Comparison of ENCODE assay signal across 18 mouse cellular contexts in genomic region chr2:135963089-135963488, GRCm38 (mm10).
"Had no signal": no experiment of that assay in that cellular context is flagged by ENCODE, and none has a peak within 500 bp of the region (broad histone marks: within the 10 kb centered on the region; RNA-seq: fewer than 3 reads in every experiment).

No protein-coding gene starts in this region.

- H3K4me2 ChIP-seq: lung, embryonic 14.5 days; midbrain, embryonic 12.5 days; neural tube, embryonic 13.5 days; neural tube, embryonic 15.5 days had no signal

- H3K27me3 ChIP-seq: midbrain, embryonic 12.5 days; neural tube, embryonic 13.5 days; neural tube, embryonic 15.5 days had no signal

- H3K36me3 ChIP-seq: midbrain, embryonic 12.5 days had no signal

- DNase-seq: lung, embryonic 14.5 days; lung, postnatal 10 days; lung, postnatal 4 days; midbrain, embryonic 14.5 days; retina, postnatal 1 day; right cerebral cortex, adult 18-20 months; right cerebral cortex, postnatal 25 days; right cerebral cortex, postnatal 4 days; spleen, adult 18-20 months; thymus, adult 18-20 months; thymus, postnatal 14 days; thymus, postnatal 36 days had no signal

- H3K9me3 ChIP-seq: midbrain, embryonic 10.5 days; midbrain, embryonic 12.5 days; neural tube, embryonic 13.5 days; neural tube, embryonic 15.5 days had no signal

- H3K9ac ChIP-seq: lung, embryonic 14.5 days; midbrain, embryonic 12.5 days; neural tube, embryonic 13.5 days; neural tube, embryonic 15.5 days had no signal

- H3K4me1 ChIP-seq: midbrain, embryonic 10.5 days had no signal

- ATAC-seq: midbrain, embryonic 16.5 days had no signal

- H3K4me3 ChIP-seq: midbrain, embryonic 10.5 days; midbrain, embryonic 12.5 days; myocyte; neural tube, embryonic 13.5 days; neural tube, embryonic 15.5 days had no signal

- H3K27ac ChIP-seq: midbrain, embryonic 10.5 days; midbrain, embryonic 12.5 days; neural tube, embryonic 13.5 days; neural tube, embryonic 15.5 days had no signal
